Mouse (Mus musculus) hindbrain, embryonic 11.5 days (tissue): ENCODE results near the gene Scaf4. TPM values are rescaled to one million over a fixed set of nuclear protein-coding genes. Genes with fewer than 3 reads are reported as not detected.

Experiments
- polyA plus RNA-seq: library from polyadenylated mRNA; unstranded; fragments of >200 nt; fragmentation: Nextera tagmentation; extraction: Ambion mirVana; gene quantifications from 2 replicates; pipeline ENCODE4 v1.2.1, GENCODE M21; 2014

Gene Scaf4
- polyA plus RNA-seq, 1 experiment from 2014 or later, result 29.6 TPM

Other genes starting within 250 kb of the Scaf4 start
- gene Tiam1, start 140.7 kb downstream of the Scaf4 start, polyA plus RNA-seq, result 23.3 and 27.6 TPM in 2 replicates
- gene Sod1, start 63.7 kb downstream of the Scaf4 start, polyA plus RNA-seq, result 987 and 1,009 TPM in 2 replicates
- gene Hunk, start 101.5 kb upstream of the Scaf4 start, polyA plus RNA-seq, result 11.0 and 13.1 TPM in 2 replicates